Mouse (Mus musculus): ENCODE data around the gene Ubn2. TPM values are rescaled to one million over a fixed set of nuclear protein-coding genes. Genes with fewer than 3 reads are reported as not detected.
A peak's percentile ranks its signal among the peaks of the same experiment; 100 is the strongest.
"Not testable (repeated sequence)": the region's sequence is repeated elsewhere in the genome, so short reads cannot be mapped to it uniquely, and the experiment has no call there.

Gene Ubn2
- polyA plus RNA-seq, 1 experiment from 2014 or later = 19.3 TPM

DNA sequence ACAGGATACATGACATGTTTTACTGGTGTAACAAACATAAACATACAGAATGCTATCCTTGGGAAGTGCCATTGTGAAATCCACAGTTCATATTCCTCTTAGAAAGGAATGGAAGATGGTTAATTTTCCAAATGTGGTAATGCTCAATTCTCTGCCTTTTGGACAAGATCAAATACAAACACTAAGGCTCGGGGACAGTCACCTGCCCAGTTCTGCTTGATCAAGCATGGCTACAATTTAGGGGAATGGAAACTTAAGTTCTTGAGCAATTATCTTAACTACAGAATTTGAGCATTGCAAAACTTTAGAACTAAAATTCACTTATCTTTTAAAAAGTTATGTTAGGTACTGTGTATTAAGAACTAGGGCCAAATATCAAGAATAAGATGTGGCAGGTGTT lies 102.0 kb downstream of the Ubn2 start:
- peak overlapping the region; percentile 80 for H3K4me3 ChIP-seq
- peaks cover 10% of the 10 kb centered on the region; the same call in 1 of the 2 replicates for H3K36me3 ChIP-seq
- no peaks in the 10 kb centered on the region for H3K27me3 ChIP-seq
- H3K9me3 ChIP-seq = no peaks in the 10 kb centered on the region
- H3K4me2 ChIP-seq = peak overlapping the region; percentile 63
- H3K4me1 ChIP-seq = no peaks in the 10 kb centered on the region
- ATAC-seq (ENCODE audit: insufficient number of reproducible peaks, insufficient read depth, low FRiP score, low TSS enrichment, low read depth) = no peak
- WGBS = 93% methylated on average over 1 of the region's 1 CpGs
- no peak overlapping the region; the same call in 1 of the 2 replicates for H3K27ac ChIP-seq
- no peak overlapping the region; the same call in 1 of the 2 replicates for H3K9ac ChIP-seq

GRCm38 (mm10) chr6:38544141-38544540 lies 110.4 kb downstream of the Ubn2 start:
- not testable (repeated sequence) for H3K27ac ChIP-seq; ATAC-seq (ENCODE audit: insufficient number of reproducible peaks, insufficient read depth, low FRiP score, low TSS enrichment, low read depth); H3K4me3 ChIP-seq; H3K9ac ChIP-seq; H3K4me1 ChIP-seq; H3K9me3 ChIP-seq; H3K27me3 ChIP-seq; H3K4me2 ChIP-seq
- WGBS = 88% methylated on average over 5 of the region's 5 CpGs
- H3K36me3 ChIP-seq = peaks cover 10% of the 10 kb centered on the region; the same call in 1 of the 2 replicates

DNA sequence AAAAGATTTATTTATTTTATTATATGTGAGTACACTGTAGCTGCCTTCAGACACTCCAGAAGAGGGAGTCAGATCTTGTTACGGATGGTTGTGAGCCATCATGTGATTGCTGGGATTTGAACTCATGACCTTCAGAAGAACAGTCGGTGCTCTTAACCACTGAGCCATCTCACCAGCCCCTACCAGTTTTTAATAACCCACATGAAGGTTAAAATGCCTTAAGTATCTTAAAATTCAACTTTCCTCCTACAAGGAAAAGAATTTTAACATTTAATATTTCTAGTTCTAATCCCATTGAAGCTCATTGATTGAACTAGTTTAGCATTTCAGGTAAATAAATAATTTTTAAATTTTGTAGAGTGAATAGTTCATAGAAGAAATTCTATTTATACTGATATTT lies 113.3 kb downstream of the Ubn2 start:
- H3K4me3 ChIP-seq; H3K4me1 ChIP-seq; H3K27me3 ChIP-seq; ATAC-seq (ENCODE audit: insufficient number of reproducible peaks, insufficient read depth, low FRiP score, low TSS enrichment, low read depth); H3K9me3 ChIP-seq; H3K27ac ChIP-seq; H3K9ac ChIP-seq; H3K36me3 ChIP-seq; H3K4me2 ChIP-seq: not testable (repeated sequence)
- 81% methylated on average over 2 of the region's 2 CpGs for WGBS

DNA sequence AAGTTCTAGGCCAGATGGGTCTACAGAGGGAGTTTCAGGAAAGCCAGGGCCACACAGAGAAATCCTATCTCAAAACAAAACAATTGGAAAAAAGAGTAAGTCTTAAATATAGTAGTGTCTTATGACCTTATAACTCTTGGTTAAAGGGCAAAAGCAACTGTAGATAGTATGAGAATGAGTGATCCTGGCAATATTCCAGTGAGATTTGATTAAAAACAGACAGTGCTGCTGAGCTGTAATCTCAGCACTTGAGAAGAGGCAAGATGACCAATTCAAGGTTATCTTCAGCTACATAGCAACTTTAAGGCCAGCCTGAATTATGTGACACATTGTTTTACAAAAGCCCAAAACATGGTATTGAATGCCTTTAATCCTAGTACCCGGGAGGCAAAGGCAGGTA lies 114.0 kb downstream of the Ubn2 start:
- no peak for ATAC-seq (ENCODE audit: insufficient number of reproducible peaks, insufficient read depth, low FRiP score, low TSS enrichment, low read depth)
- H3K36me3 ChIP-seq = no peaks in the 10 kb centered on the region
- 67% methylated on average over 1 of the region's 1 CpGs for WGBS

GRCm38 (mm10) chr6:38548595-38548994 lies 114.8 kb downstream of the Ubn2 start:
- not testable (repeated sequence) for H3K9ac ChIP-seq; H3K27ac ChIP-seq; H3K36me3 ChIP-seq; H3K9me3 ChIP-seq; H3K4me3 ChIP-seq; H3K27me3 ChIP-seq; H3K4me2 ChIP-seq; H3K4me1 ChIP-seq; ATAC-seq (ENCODE audit: insufficient number of reproducible peaks, insufficient read depth, low FRiP score, low TSS enrichment, low read depth)
- WGBS = 90% methylated on average over 7 of the region's 7 CpGs

More for the DNA sequence above, 114.0 kb downstream of the Ubn2 start:
- Histone ChIP-seq H3K4me2 (no peak overlapping the region), H3K9ac (no peak overlapping the region), H3K27ac (no peak overlapping the region), H3K27me3 (no peaks in the 10 kb centered on the region), H3K4me1 (peaks cover 5% of the 10 kb centered on the region; the same call in 1 of the 2 replicates), H3K9me3 (no peaks in the 10 kb centered on the region), H3K4me3 (no peak overlapping the region)

DNA sequence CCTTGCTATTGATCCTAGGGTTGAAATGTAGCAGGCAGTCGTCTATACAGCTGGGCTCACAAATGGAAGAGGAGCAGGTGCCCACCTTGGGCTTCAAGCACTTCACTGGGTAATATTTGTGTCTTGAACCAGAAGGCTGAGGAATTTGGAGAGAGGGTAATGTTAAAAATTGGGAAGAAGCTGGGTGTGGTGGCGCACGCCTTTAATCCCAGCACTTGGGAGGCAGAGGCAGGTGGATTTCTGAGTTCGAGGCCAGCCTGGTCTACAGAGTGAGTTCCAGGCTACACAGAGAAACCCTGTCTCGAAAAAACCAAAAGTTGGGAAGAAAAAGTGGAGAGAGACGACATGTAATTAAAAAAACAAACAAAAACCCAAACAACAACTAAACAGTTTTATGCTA lies 116.1 kb downstream of the Ubn2 start:
- H3K9ac ChIP-seq; H3K4me3 ChIP-seq; H3K9me3 ChIP-seq; H3K27me3 ChIP-seq; H3K36me3 ChIP-seq; ATAC-seq (ENCODE audit: insufficient number of reproducible peaks, insufficient read depth, low FRiP score, low TSS enrichment, low read depth); H3K27ac ChIP-seq: not testable (repeated sequence)
- Histone ChIP-seq H3K4me1 (peaks cover 16% of the 10 kb centered on the region), H3K4me2 (peak overlapping the region; percentile 69)
- 87% methylated on average over 6 of the region's 6 CpGs for WGBS

DNA sequence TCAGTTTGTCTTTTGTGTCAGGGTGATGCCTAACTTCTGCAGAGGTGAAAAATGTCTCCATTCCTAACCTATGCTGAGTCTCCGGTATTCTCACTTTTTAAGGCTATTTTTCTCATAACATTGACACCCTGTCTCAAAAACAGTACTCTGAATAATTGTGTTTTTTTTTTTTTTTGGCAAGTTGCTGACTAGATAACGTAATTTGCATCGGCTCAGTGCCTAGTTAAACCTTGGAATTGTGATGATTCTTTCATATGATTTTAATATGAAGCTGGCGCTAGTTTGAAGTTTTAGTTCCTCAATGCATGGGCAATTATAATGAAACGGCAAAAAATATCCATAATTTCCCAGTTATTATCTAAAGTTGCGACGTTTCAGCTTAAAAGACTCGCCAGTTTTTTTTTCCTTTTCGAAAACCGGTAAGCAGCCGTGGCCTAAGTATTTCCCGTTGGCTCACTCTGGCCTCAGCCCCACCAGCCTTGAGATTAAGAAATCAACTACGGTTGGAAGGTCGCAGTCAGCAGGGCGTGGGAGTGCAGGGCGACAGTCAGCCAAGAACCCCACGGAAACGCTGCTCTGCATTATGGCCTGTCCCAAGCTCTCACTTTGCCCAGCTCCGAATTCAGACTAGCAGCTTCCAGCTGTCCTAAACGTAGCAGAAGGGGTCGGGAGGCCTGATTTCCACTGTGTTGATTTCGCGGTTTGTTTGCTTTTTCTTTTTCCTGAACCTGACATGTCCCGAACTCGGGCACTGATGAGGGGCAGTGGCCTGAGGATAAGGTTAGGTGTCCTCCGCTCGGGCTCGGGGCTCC lies 116.7 kb downstream of the Ubn2 start:
- Histone ChIP-seq H3K4me2 (peak overlapping the region; percentile 69), H3K27me3 (no peaks in the 10 kb centered on the region), H3K9me3 (no peaks in the 10 kb centered on the region), H3K36me3 (no peaks in the 10 kb centered on the region), H3K9ac (peak overlapping the region; percentile 94), H3K27ac (peak overlapping the region; percentile 99), H3K4me1 (peaks cover 17% of the 10 kb centered on the region), H3K4me3 (peak overlapping the region; percentile 70)
- peak; percentile 17; the same call in 1 of the 2 replicates for ATAC-seq (ENCODE audit: insufficient number of reproducible peaks, insufficient read depth, low FRiP score, low TSS enrichment, low read depth)
- 6% methylated on average over 28 of the region's 28 CpGs for WGBS

- Histone ChIP-seq H3K4me2 (peak within 1 kb of the TSS; percentile 69), H3K9me3 (no peaks in the 10 kb centered on the region), H3K27ac (peak within 1 kb of the TSS; percentile 99), H3K9ac (peak within 1 kb of the TSS; percentile 94), H3K36me3 (no peaks in the 10 kb centered on the region), H3K4me1 (peaks cover 17% of the 10 kb centered on the region), H3K4me3 (peak within 1 kb of the TSS; percentile 70), H3K27me3 (no peaks in the 10 kb centered on the region)
- WGBS = under 1% methylated on average over 98 of the region's 98 CpGs
- peak; percentile 88 for ATAC-seq (ENCODE audit: insufficient number of reproducible peaks, insufficient read depth, low FRiP score, low TSS enrichment, low read depth)
Observed at GRCm38 (mm10) chr6:38551062-38551988, 117.6 kb downstream of the Ubn2 start, which contains the start of gene Luc7l2. TSS of gene Luc7l2 (plus strand) at chr6:38551334.

GRCm38 (mm10) chr6:38551989-38552635 lies 118.4 kb downstream of the Ubn2 start:
- no peaks in the 10 kb centered on the region for H3K9me3 ChIP-seq
- H3K4me2 ChIP-seq = peak overlapping the region; percentile 54
- WGBS = under 1% methylated on average over 32 of the region's 32 CpGs
- peaks cover 17% of the 10 kb centered on the region for H3K4me1 ChIP-seq
- peak overlapping the region; percentile 94 for H3K9ac ChIP-seq
- H3K27ac ChIP-seq = peak overlapping the region; percentile 99
- H3K4me3 ChIP-seq = peak overlapping the region; percentile 70
- H3K27me3 ChIP-seq = no peaks in the 10 kb centered on the region
- H3K36me3 ChIP-seq = no peaks in the 10 kb centered on the region
- peak; percentile 94 for ATAC-seq (ENCODE audit: insufficient number of reproducible peaks, insufficient read depth, low FRiP score, low TSS enrichment, low read depth)

DNA sequence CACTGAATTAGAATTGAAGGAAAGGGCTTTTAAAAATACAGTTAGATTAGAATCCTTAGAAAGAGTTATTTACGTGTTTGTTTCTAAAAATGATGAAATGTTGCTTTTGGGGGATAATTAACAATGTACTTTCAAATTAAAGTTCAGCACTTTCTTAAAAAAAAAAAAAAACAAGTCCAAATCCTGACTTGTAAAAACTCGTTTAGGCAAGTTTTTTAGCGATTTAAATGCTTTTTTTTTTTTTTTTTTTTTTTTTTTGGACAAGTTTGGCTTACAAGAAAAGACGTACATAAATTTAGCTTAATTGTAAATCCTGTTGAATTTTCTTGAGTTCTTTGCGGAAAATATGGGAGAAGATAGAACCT lies 118.9 kb downstream of the Ubn2 start:
- WGBS = 25% methylated on average over 5 of the region's 5 CpGs
- Histone ChIP-seq H3K4me3 (peak overlapping the region; percentile 70), H3K36me3 (peaks cover 2% of the 10 kb centered on the region), H3K27me3 (no peaks in the 10 kb centered on the region), H3K27ac (peak overlapping the region; percentile 99; the same call in 1 of the 2 replicates), H3K9ac (0 out of 2 replicates have a peak overlapping the region, but pooled peaks have one; percentile 94), H3K4me2 (peak overlapping the region; percentile 54), H3K9me3 (no peaks in the 10 kb centered on the region), H3K4me1 (peaks cover 17% of the 10 kb centered on the region)
- ATAC-seq (ENCODE audit: insufficient number of reproducible peaks, insufficient read depth, low FRiP score, low TSS enrichment, low read depth) = no peak

Data from embryonic facial prominence, embryonic 13.5 days (tissue).